Mouse (Mus musculus) intestine, postnatal 0 days (tissue): ENCODE measurements at regions not wholly inside any gene's neighbourhood (a gene's known extent, or its start where the extent isn't known, plus 50 kb on each side); places are given as distances from the start of the nearest gene placed in this dataset.

Experiments
- ATAC-seq: fragments of 200-750 bp; cut with Nextera tagmentation; 2 replicates; pipeline ENCODE4 v1.8.0; 2017; ENCODE audit warnings: mild to moderate bottlenecking, moderate TSS enrichment, moderate library complexity
- H3K27ac ChIP-seq: fragments of 300-500 bp; sonication (generic); 2 replicates; pipeline ENCODE4 v1.5.1; 2014; ENCODE audit warnings: mild to moderate bottlenecking, low read depth, low read length, moderate library complexity
- H3K27me3 ChIP-seq: fragments of 300-500 bp; sonication (generic); replicated peaks from 2 replicates; pipeline ENCODE4 v1.6.1; 2014; ENCODE audit warnings: low read length, mixed read lengths; ENCODE audit not compliant: control insufficient read depth, insufficient read depth
- H3K36me3 ChIP-seq: fragments of 300-500 bp; sonication (generic); 2 replicates; pipeline ENCODE4 v1.6.1; 2014; ENCODE audit warnings: mild to moderate bottlenecking, moderate library complexity; ENCODE audit not compliant: control insufficient read depth, insufficient read depth
- H3K4me1 ChIP-seq: fragments of 300-500 bp; sonication (generic); replicated peaks from 2 replicates; pipeline ENCODE4 v1.6.1; 2014; ENCODE audit warnings: antibody characterized with exemption, low read length, mixed read lengths; ENCODE audit not compliant: control insufficient read depth, insufficient read depth
- H3K4me2 ChIP-seq: fragments of 300-500 bp; sonication (generic); replicated peaks from 2 replicates; pipeline ENCODE4 v1.6.1; 2014; ENCODE audit warnings: low read depth, mild to moderate bottlenecking, moderate library complexity
- H3K4me3 ChIP-seq: fragments of 300-500 bp; sonication (generic); 2 replicates; pipeline ENCODE4 v1.5.1; 2014; ENCODE audit warnings: low read depth, low read length
- H3K9ac ChIP-seq: fragments of 300-500 bp; sonication (generic); 2 replicates; pipeline ENCODE4 v1.6.1; 2014; ENCODE audit warnings: mild to moderate bottlenecking, low read depth, low read length
- H3K9me3 ChIP-seq: fragments of 300-500 bp; sonication (generic); 2 replicates; pipeline ENCODE4 v1.6.1; 2016; ENCODE audit warnings: mixed run types; ENCODE audit not compliant: control insufficient read depth
- CTCF ChIP-seq: sonication (generic); IDR thresholded peaks from 2 replicates; pipeline ENCODE4 v1.5.1; 2016; ENCODE audit warnings: low read depth, mild to moderate bottlenecking, control low read depth, antibody characterized with exemption, moderate library complexity
- WGBS: fragments of 180-500 bp; shearing (Covaris S2); extraction: QIAGEN DNeasy Blood & Tissue Kit; methylation state at CpG from one replicate; pipeline ENCODE4 v1.1.7; 2014; 5-methylcytosine and 5-hydroxymethylcytosine counted together

GRCm38 (mm10) chr4:22146648-22147409 is 210.5 kb upstream of the Fbxl4 start:
- Histone ChIP-seq H3K9me3 (no peaks in the 10 kb centered on the region), H3K27me3 (no peaks in the 10 kb centered on the region), H3K4me1 (no peaks in the 10 kb centered on the region), H3K4me3 (no peak overlapping the region), H3K9ac (no peak overlapping the region), H3K27ac (no peak overlapping the region), H3K4me2 (no peak overlapping the region), H3K36me3 (no peaks in the 10 kb centered on the region)
- ATAC-seq: no peak
- 52% methylated on average over 6 of the region's 6 CpGs for WGBS
- TF ChIP-seq CTCF: no peak

GRCm38 (mm10) chr4:22151899-22152493 is 205.3 kb upstream of the Fbxl4 start:
- ATAC-seq: no peak
- 18% methylated on average over 10 of the region's 10 CpGs for WGBS
- Histone ChIP-seq H3K4me2 (no peak overlapping the region), H3K4me1 (no peaks in the 10 kb centered on the region), H3K9me3 (no peaks in the 10 kb centered on the region), H3K27me3 (0 out of 2 replicates have a peak, but pooled peaks cover 3% of the 10 kb centered on the region), H3K9ac (no peak overlapping the region), H3K4me3 (no peak overlapping the region), H3K27ac (no peak overlapping the region), H3K36me3 (no peaks in the 10 kb centered on the region)
- TF ChIP-seq CTCF: no peak

- Histone ChIP-seq H3K9ac (no peak overlapping the region), H3K4me3 (no peak overlapping the region), H3K27ac (no peak overlapping the region), H3K36me3 (no peaks in the 10 kb centered on the region), H3K4me1 (no peaks in the 10 kb centered on the region), H3K9me3 (no peaks in the 10 kb centered on the region), H3K4me2 (no peak overlapping the region), H3K27me3 (0 out of 2 replicates have a peak, but pooled peaks cover 3% of the 10 kb centered on the region)
- ATAC-seq: no peak
- no peak for TF ChIP-seq CTCF
- 21% methylated on average over 7 of the region's 7 CpGs for WGBS
These were observed 204.3 kb upstream of the Fbxl4 start for GRCm38 (mm10) chr4:22152971-22153544.

- no peak for ATAC-seq
- no peaks in the 10 kb centered on the region for H3K4me1 ChIP-seq
These were observed 203.7 kb upstream of the Fbxl4 start for GRCm38 (mm10) chr4:22153620-22154019.

GRCm38 (mm10) chr4:22186422-22186821 is 170.9 kb upstream of the Fbxl4 start:
- Histone ChIP-seq H3K9me3 (no peaks in the 10 kb centered on the region), H3K4me2 (no peak overlapping the region), H3K9ac (no peak overlapping the region), H3K27me3 (no peaks in the 10 kb centered on the region), H3K27ac (no peak overlapping the region), H3K4me1 (no peaks in the 10 kb centered on the region), H3K36me3 (no peaks in the 10 kb centered on the region), H3K4me3 (no peak overlapping the region)
- ATAC-seq: no peak
- WGBS: 59% methylated on average over 1 of the region's 1 CpGs
- no peak for TF ChIP-seq CTCF

More at GRCm38 (mm10) chr4:22153620-22154019, 203.7 kb upstream of the Fbxl4 start:
- Histone ChIP-seq H3K9me3 (no peaks in the 10 kb centered on the region), H3K4me3 (no peak overlapping the region), H3K27ac (no peak overlapping the region), H3K36me3 (no peaks in the 10 kb centered on the region), H3K27me3 (0 out of 2 replicates have a peak, but pooled peaks cover 3% of the 10 kb centered on the region), H3K4me2 (no peak overlapping the region), H3K9ac (no peak overlapping the region)
- WGBS: 53% methylated on average over 6 of the region's 6 CpGs
- TF ChIP-seq CTCF: no peak

- Histone ChIP-seq H3K27ac (no peak overlapping the region), H3K36me3 (no peaks in the 10 kb centered on the region), H3K4me2 (no peak overlapping the region), H3K9me3 (no peaks in the 10 kb centered on the region), H3K9ac (no peak overlapping the region), H3K4me1 (no peaks in the 10 kb centered on the region), H3K4me3 (no peak overlapping the region), H3K27me3 (no peaks in the 10 kb centered on the region)
- ATAC-seq: no peak
- 78% methylated on average over 13 of the region's 13 CpGs for WGBS
- TF ChIP-seq CTCF: no peak
These were observed 169.0 kb upstream of the Fbxl4 start for GRCm38 (mm10) chr4:22188141-22189006.
